21 mouse cellular contexts compared by ENCODE assay signal in genomic region chr16:55847679-55848078, GRCm38 (mm10). TPM values are rescaled to one million over a fixed set of nuclear protein-coding genes. Genes with fewer than 3 reads are reported as not detected.
DNase-seq lines count a peak whose midpoint lies in the region; ATAC-seq and TF ChIP-seq lines count a peak whose summit lies in the region.
"Had no signal": no experiment of that assay in that cellular context is flagged by ENCODE, and none has a peak within 500 bp of the region (broad histone marks: within the 10 kb centered on the region; RNA-seq: fewer than 3 reads in every experiment).

No protein-coding gene starts in this region.

- TF ChIP-seq CTCF in G1E (IDR thresholded peaks at IDR 0.05; ENCODE audit: low read depth, low read length), result no peak
- TF ChIP-seq CTCF in hindbrain, postnatal 0 days (IDR thresholded peaks at IDR 0.05; ENCODE audit: low read depth), result no peak

- H3K36me3 ChIP-seq in G1E (replicated peaks), result peaks cover 66% of the 10 kb centered on the region
- H3K36me3 ChIP-seq in hindbrain, postnatal 0 days (ENCODE audit: insufficient read depth, low read length), result peaks cover 17% of the 10 kb centered on the region
- H3K36me3 ChIP-seq in hindbrain, embryonic 10.5 days, result peaks cover 28% of the 10 kb centered on the region

- peaks cover 8% of the 10 kb centered on the region for H3K4me1 ChIP-seq in G1E (ENCODE audit: insufficient read depth, low read depth, low read length)
- no peaks in the 10 kb centered on the region for H3K4me1 ChIP-seq in hindbrain, postnatal 0 days (ENCODE audit: insufficient read depth, low read length)
- no peaks in the 10 kb centered on the region for H3K4me1 ChIP-seq in hindbrain, embryonic 10.5 days (replicated peaks)
- H3K4me1 ChIP-seq: forebrain, embryonic 10.5 days; forebrain, embryonic 13.5 days had no signal

- no peaks in the 10 kb centered on the region for H3K9me3 ChIP-seq in G1E (replicated peaks)
- peaks cover 6% of the 10 kb centered on the region; the same call in 1 of the 2 replicates for H3K9me3 ChIP-seq in hindbrain, postnatal 0 days (ENCODE audit: low read length)
- 0 out of 2 replicates have a peak, but pooled peaks cover 6% of the 10 kb centered on the region for H3K9me3 ChIP-seq in hindbrain, embryonic 10.5 days
- H3K9me3 ChIP-seq: forebrain, embryonic 10.5 days had no signal

- H3K4me2 ChIP-seq in hindbrain, postnatal 0 days (ENCODE audit: low read depth, low read length), result no peak overlapping the region
- H3K4me2 ChIP-seq: forebrain, embryonic 13.5 days; heart, embryonic 11.5 days; hindbrain, embryonic 14.5 days had no signal

- no peaks in the 10 kb centered on the region for H3K27me3 ChIP-seq in G1E (ENCODE audit: insufficient read depth, low read length)
- no peaks in the 10 kb centered on the region for H3K27me3 ChIP-seq in hindbrain, postnatal 0 days (ENCODE audit: insufficient read depth, low read length)
- no peaks in the 10 kb centered on the region for H3K27me3 ChIP-seq in hindbrain, embryonic 10.5 days (ENCODE audit: insufficient read depth, poor library complexity, severe bottlenecking)
- H3K27me3 ChIP-seq: forebrain, embryonic 13.5 days had no signal

- WGBS in hindbrain, postnatal 0 days, result 71% methylated on average over 8 of the region's 8 CpGs
- WGBS in hindbrain, embryonic 10.5 days, result 90% methylated on average over 8 of the region's 8 CpGs

- H3K4me3 ChIP-seq in G1E (ENCODE audit: low read depth, low read length), result no peak overlapping the region
- no peak overlapping the region for H3K4me3 ChIP-seq in hindbrain, postnatal 0 days (ENCODE audit: low read length)
- no peak overlapping the region for H3K4me3 ChIP-seq in hindbrain, embryonic 10.5 days
- H3K4me3 ChIP-seq: forebrain, embryonic 10.5 days; forebrain, embryonic 13.5 days had no signal

- H3K9ac ChIP-seq in hindbrain, postnatal 0 days (replicated peaks; ENCODE audit: low read length), result no peak overlapping the region
- H3K9ac ChIP-seq: forebrain, embryonic 13.5 days; hindbrain, embryonic 14.5 days had no signal

- peak; percentile 80 for DNase-seq in heart, adult 11 months
- no peak for DNase-seq in heart, postnatal 4 days
- peak; percentile 16 for DNase-seq in CD4-positive helper T cell, adult 2 months (ENCODE audit: low read depth, low spot score)
- no peak for DNase-seq in G1E (ENCODE audit: low spot score)
- DNase-seq in induced T-regulatory cell, adult 2 months (ENCODE audit: low read depth), result peak; percentile 27
- no peak for DNase-seq in left cerebral cortex, postnatal 36 days (ENCODE audit: low spot score in 2 of 2)
- DNase-seq in hindbrain, postnatal 0 days (ENCODE audit: low spot score), result no peak
- DNase-seq in hindbrain, embryonic 10.5 days (ENCODE audit: low spot score), result no peak
- DNase-seq: adrenal gland, adult 8-10 months; adrenal gland, postnatal 36 days; cerebellum, adult 18-20 months; cerebellum, adult 9-10 months; cerebellum, postnatal 14 days; gastrocnemius, postnatal 10 days; gastrocnemius, postnatal 36 days had no signal

- ATAC-seq in G1E (ENCODE audit: extremely low read depth, insufficient number of reproducible peaks, low FRiP score, poor library complexity, severe bottlenecking), result peak; percentile 52
- ATAC-seq in hindbrain, postnatal 0 days, result no peak
- ATAC-seq: forebrain, embryonic 13.5 days; forebrain, embryonic 16.5 days; intestine, embryonic 16.5 days had no signal

- no peak overlapping the region for H3K27ac ChIP-seq in hindbrain, postnatal 0 days
- H3K27ac ChIP-seq in hindbrain, embryonic 10.5 days, result no peak overlapping the region
- H3K27ac ChIP-seq: forebrain, embryonic 10.5 days; forebrain, embryonic 13.5 days; hindbrain, embryonic 14.5 days had no signal

- intact Hi-C loops in left cerebral cortex, postnatal 36 days (cut with DNase I), result no loop called here

RNA-seq across cellular contexts. Expression of gene Nfkbiz, which starts 9.0 kb away (rescaled TPM):
- 1 to 10 TPM; 3.8 to 3.9 TPM for total RNA-seq in heart, postnatal 4 days (2021)
- total RNA-seq in G1E (2014; fragmentation: Nextera tagmentation) (5.5 and 5.7 TPM in 2 replicates), G1E (2017) (5.1 and 5.5 TPM in 2 replicates)
- polyA plus RNA-seq in G1E (2012), result 0.74 and 0.92 TPM in 2 replicates
- total RNA-seq in left cerebral cortex, postnatal 36 days (2021), result 1 to 10 TPM; 2.9 to 3.8 TPM
- 3.0 and 3.3 TPM in 2 replicates for total RNA-seq in hindbrain, postnatal 0 days (2014; rRNA removed)
- polyA plus RNA-seq in hindbrain, postnatal 0 days (2015; fragmentation: Nextera tagmentation; extraction: Ambion mirVana), result 1.4 and 1.6 TPM in 2 replicates
- 1.1 and 1.4 TPM in 2 replicates for polyA plus RNA-seq in hindbrain, embryonic 10.5 days (2016; fragmentation: Nextera tagmentation; extraction: Ambion mirVana)

RNA-seq across cellular contexts. Expression of gene Nxpe3, which starts 47.4 kb away (rescaled TPM):
- under 1 TPM; 0.50 to 0.55 TPM for total RNA-seq in heart, postnatal 4 days (2021)
- total RNA-seq in G1E (2014; fragmentation: Nextera tagmentation), result 25.2 and 29.2 TPM in 2 replicates
- 9.9 and 13.3 TPM in 2 replicates for total RNA-seq in G1E (2017)
- 0.79 and 1.3 TPM in 2 replicates for polyA plus RNA-seq in G1E (2012)
- 10 to 100 TPM in 1 of 2 experiments, 1 to 10 TPM in 1; 9.9 to 11.4 TPM for total RNA-seq in left cerebral cortex, postnatal 36 days (2021)
- total RNA-seq in hindbrain, postnatal 0 days (2014; rRNA removed), result 1.8 and 2.4 TPM in 2 replicates
- polyA plus RNA-seq in hindbrain, postnatal 0 days (2015; fragmentation: Nextera tagmentation; extraction: Ambion mirVana), result 0.84 and 1.1 TPM in 2 replicates
- 0.77 TPM in 2 replicates for polyA plus RNA-seq in hindbrain, embryonic 10.5 days (2016; fragmentation: Nextera tagmentation; extraction: Ambion mirVana)

Comparison
In these comparisons a context has a peak if more than half of its experiments do, and no peak if none do; other contexts are left out.
1. DNase-seq: peak in heart, adult 11 months (single experiment), CD4-positive helper T cell, adult 2 months (single experiment) and induced T-regulatory cell, adult 2 months (single experiment); none in heart, postnatal 4 days (single experiment), G1E (single experiment), left cerebral cortex, postnatal 36 days (0 of 2), hindbrain, postnatal 0 days (single experiment) and hindbrain, embryonic 10.5 days (single experiment).